Mouse (Mus musculus): ENCODE results near the gene Rasa3. TPM values are rescaled to one million over a fixed set of nuclear protein-coding genes. Genes with fewer than 3 reads are reported as not detected.
A peak's percentile ranks its signal among the peaks of the same experiment; 100 is the strongest.

The Rasa3 gene
- polyA plus RNA-seq, 1 experiment from 2014 or later, result 27.1 TPM

- Histone ChIP-seq H3K4me2 (ENCODE audit: low read length) (no peak overlapping the region), H3K4me3 (replicated peaks; ENCODE audit: low read length) (no peak overlapping the region), H3K36me3 (ENCODE audit: control insufficient read depth, insufficient read depth) (no peaks in the 10 kb centered on the region), H3K9me3 (ENCODE audit: control insufficient read depth, low read length) (no peaks in the 10 kb centered on the region), H3K27me3 (replicated peaks; ENCODE audit: control insufficient read depth, insufficient read depth, low read length) (no peaks in the 10 kb centered on the region), H3K4me1 (replicated peaks; ENCODE audit: control insufficient read depth, insufficient read depth, low read length) (no peaks in the 10 kb centered on the region), H3K27ac (ENCODE audit: low read length) (no peak overlapping the region), H3K9ac (replicated peaks; ENCODE audit: low read depth, low read length) (no peak overlapping the region)
- WGBS, result 84% methylated on average over 4 of the region's 4 CpGs
- ATAC-seq, result no peak
Observed at GRCm38 (mm10) chr8:13665538-13665937, 11.9 kb downstream of the Rasa3 start.

DNA sequence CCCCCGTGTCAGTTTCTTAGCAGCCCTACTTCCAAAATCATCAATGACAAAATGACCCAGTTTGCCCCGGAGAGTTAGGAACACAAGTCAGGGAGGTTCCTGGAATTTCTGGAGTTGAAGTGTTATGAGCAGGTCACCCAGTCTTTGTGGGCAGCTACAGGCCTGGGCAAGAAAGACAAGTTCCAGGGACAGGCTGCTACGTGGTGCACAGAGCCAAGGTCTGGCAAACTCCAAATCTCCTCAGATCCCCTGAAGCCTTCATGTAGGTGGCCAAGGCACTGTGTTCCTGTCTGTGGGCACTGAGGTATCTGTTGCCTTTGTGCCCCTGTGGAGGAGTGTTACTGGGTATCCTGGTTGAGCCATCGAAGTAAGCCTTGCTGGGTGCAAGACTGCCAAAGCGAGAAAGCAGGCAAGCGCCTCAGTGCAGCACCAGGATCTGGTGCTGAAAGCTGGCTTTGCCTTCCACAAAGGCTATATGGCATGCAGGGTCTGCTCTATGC is 12.6 kb downstream of the Rasa3 start:
- ATAC-seq, result no peak
- Histone ChIP-seq H3K4me3 (replicated peaks; ENCODE audit: low read length) (no peak overlapping the region), H3K27me3 (replicated peaks; ENCODE audit: control insufficient read depth, insufficient read depth, low read length) (no peaks in the 10 kb centered on the region), H3K9me3 (ENCODE audit: control insufficient read depth, low read length) (no peaks in the 10 kb centered on the region), H3K4me2 (ENCODE audit: low read length) (no peak overlapping the region), H3K9ac (replicated peaks; ENCODE audit: low read depth, low read length) (no peak overlapping the region), H3K4me1 (replicated peaks; ENCODE audit: control insufficient read depth, insufficient read depth, low read length) (no peaks in the 10 kb centered on the region), H3K27ac (ENCODE audit: low read length) (no peak overlapping the region), H3K36me3 (ENCODE audit: control insufficient read depth, insufficient read depth) (no peaks in the 10 kb centered on the region)
- WGBS, result 91% methylated on average over 6 of the region's 6 CpGs

GRCm38 (mm10) chr8:13660323-13660722 is 17.1 kb downstream of the Rasa3 start:
- Histone ChIP-seq H3K27me3 (replicated peaks; ENCODE audit: control insufficient read depth, insufficient read depth, low read length) (no peaks in the 10 kb centered on the region), H3K27ac (ENCODE audit: low read length) (no peak overlapping the region), H3K4me3 (replicated peaks; ENCODE audit: low read length) (no peak overlapping the region), H3K9me3 (ENCODE audit: control insufficient read depth, low read length) (no peaks in the 10 kb centered on the region), H3K4me1 (replicated peaks; ENCODE audit: control insufficient read depth, insufficient read depth, low read length) (no peaks in the 10 kb centered on the region), H3K4me2 (ENCODE audit: low read length) (no peak overlapping the region), H3K9ac (replicated peaks; ENCODE audit: low read depth, low read length) (no peak overlapping the region), H3K36me3 (ENCODE audit: control insufficient read depth, insufficient read depth) (no peaks in the 10 kb centered on the region)
- no peak for ATAC-seq
- WGBS, result 92% methylated on average over 13 of the region's 13 CpGs

- 82% methylated on average over 12 of the region's 12 CpGs for WGBS
- no peaks in the 10 kb centered on the region for H3K9me3 ChIP-seq (ENCODE audit: control insufficient read depth, low read length)
- H3K9ac ChIP-seq (replicated peaks; ENCODE audit: low read depth, low read length), result no peak overlapping the region
- no peak overlapping the region for H3K4me3 ChIP-seq (replicated peaks; ENCODE audit: low read length)
- H3K27ac ChIP-seq (ENCODE audit: low read length), result no peak overlapping the region
- H3K27me3 ChIP-seq (replicated peaks; ENCODE audit: control insufficient read depth, insufficient read depth, low read length), result no peaks in the 10 kb centered on the region
- no peaks in the 10 kb centered on the region for H3K4me1 ChIP-seq (replicated peaks; ENCODE audit: control insufficient read depth, insufficient read depth, low read length)
- no peak for ATAC-seq
- H3K4me2 ChIP-seq (ENCODE audit: low read length), result no peak overlapping the region
- H3K36me3 ChIP-seq (ENCODE audit: control insufficient read depth, insufficient read depth), result no peaks in the 10 kb centered on the region
Observed at GRCm38 (mm10) chr8:13657479-13657878, 19.9 kb downstream of the Rasa3 start.

DNA sequence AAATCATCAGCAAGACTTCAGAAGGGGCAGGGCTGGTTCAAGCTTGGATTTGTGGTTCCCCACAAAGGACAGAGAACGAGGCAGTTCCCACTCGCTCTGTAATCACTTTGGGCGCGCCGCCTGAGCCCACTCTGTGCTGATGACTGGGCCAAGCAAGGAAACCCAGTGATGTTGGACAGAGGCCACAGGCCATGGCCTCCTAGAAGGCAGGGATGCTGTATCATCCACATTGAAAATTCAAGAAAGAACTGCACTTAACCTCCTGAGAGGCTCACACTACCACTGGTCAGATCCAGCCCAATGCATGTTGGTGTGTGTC is 22.4 kb downstream of the Rasa3 start:
- 75% methylated on average over 5 of the region's 5 CpGs for whole genome bisulfite sequencing

GRCm38 (mm10) chr8:13654350-13655032 is 22.9 kb downstream of the Rasa3 start:
- Histone ChIP-seq H3K36me3 (ENCODE audit: control insufficient read depth, insufficient read depth) (no peaks in the 10 kb centered on the region), H3K9me3 (ENCODE audit: control insufficient read depth, low read length) (no peaks in the 10 kb centered on the region), H3K4me2 (ENCODE audit: low read length) (no peak overlapping the region), H3K27me3 (replicated peaks; ENCODE audit: control insufficient read depth, insufficient read depth, low read length) (no peaks in the 10 kb centered on the region), H3K4me3 (replicated peaks; ENCODE audit: low read length) (no peak overlapping the region), H3K4me1 (replicated peaks; ENCODE audit: control insufficient read depth, insufficient read depth, low read length) (peaks cover 11% of the 10 kb centered on the region), H3K9ac (replicated peaks; ENCODE audit: low read depth, low read length) (no peak overlapping the region), H3K27ac (ENCODE audit: low read length) (no peak overlapping the region)
- no peak for ATAC-seq
- WGBS, result 89% methylated on average over 11 of the region's 11 CpGs

More for the DNA sequence above, 22.4 kb downstream of the Rasa3 start:
- Histone ChIP-seq H3K36me3 (ENCODE audit: control insufficient read depth, insufficient read depth) (no peaks in the 10 kb centered on the region), H3K27ac (ENCODE audit: low read length) (no peak overlapping the region), H3K4me2 (ENCODE audit: low read length) (no peak overlapping the region), H3K9me3 (ENCODE audit: control insufficient read depth, low read length) (no peaks in the 10 kb centered on the region), H3K4me3 (replicated peaks; ENCODE audit: low read length) (no peak overlapping the region), H3K9ac (replicated peaks; ENCODE audit: low read depth, low read length) (no peak overlapping the region), H3K27me3 (replicated peaks; ENCODE audit: control insufficient read depth, insufficient read depth, low read length) (no peaks in the 10 kb centered on the region), H3K4me1 (replicated peaks; ENCODE audit: control insufficient read depth, insufficient read depth, low read length) (peaks cover 6% of the 10 kb centered on the region)
- no peak for ATAC-seq

GRCm38 (mm10) chr8:13650541-13651191 is 26.7 kb downstream of the Rasa3 start:
- H3K27me3 ChIP-seq (replicated peaks; ENCODE audit: control insufficient read depth, insufficient read depth, low read length), result no peaks in the 10 kb centered on the region
- no peak overlapping the region for H3K9ac ChIP-seq (replicated peaks; ENCODE audit: low read depth, low read length)
- 94% methylated on average over 11 of the region's 11 CpGs for WGBS
- no peaks in the 10 kb centered on the region for H3K9me3 ChIP-seq (ENCODE audit: control insufficient read depth, low read length)
- no peak overlapping the region for H3K27ac ChIP-seq (ENCODE audit: low read length)
- no peak overlapping the region for H3K4me3 ChIP-seq (replicated peaks; ENCODE audit: low read length)
- H3K4me1 ChIP-seq (replicated peaks; ENCODE audit: control insufficient read depth, insufficient read depth, low read length), result peaks cover 25% of the 10 kb centered on the region
- no peak overlapping the region for H3K4me2 ChIP-seq (ENCODE audit: low read length)
- H3K36me3 ChIP-seq (ENCODE audit: control insufficient read depth, insufficient read depth), result no peaks in the 10 kb centered on the region
- no peak for ATAC-seq

GRCm38 (mm10) chr8:13649154-13649515 is 28.3 kb downstream of the Rasa3 start:
- H3K4me2 ChIP-seq (ENCODE audit: low read length), result no peak overlapping the region
- H3K27ac ChIP-seq (ENCODE audit: low read length), result peak overlapping the region; percentile 87
- no peak for ATAC-seq
- H3K9ac ChIP-seq (replicated peaks; ENCODE audit: low read depth, low read length), result no peak overlapping the region
- H3K27me3 ChIP-seq (replicated peaks; ENCODE audit: control insufficient read depth, insufficient read depth, low read length), result no peaks in the 10 kb centered on the region
- H3K4me3 ChIP-seq (replicated peaks; ENCODE audit: low read length), result no peak overlapping the region
- no peaks in the 10 kb centered on the region for H3K36me3 ChIP-seq (ENCODE audit: control insufficient read depth, insufficient read depth)
- WGBS, result 26% methylated on average over 3 of the region's 3 CpGs
- no peaks in the 10 kb centered on the region for H3K9me3 ChIP-seq (ENCODE audit: control insufficient read depth, low read length)
- H3K4me1 ChIP-seq (replicated peaks; ENCODE audit: control insufficient read depth, insufficient read depth, low read length), result peaks cover 40% of the 10 kb centered on the region

- ATAC-seq, result peak; percentile 86
- Histone ChIP-seq H3K9me3 (ENCODE audit: control insufficient read depth, low read length) (no peaks in the 10 kb centered on the region), H3K27ac (ENCODE audit: low read length) (peak overlapping the region; percentile 87), H3K36me3 (ENCODE audit: control insufficient read depth, insufficient read depth) (no peaks in the 10 kb centered on the region), H3K4me1 (replicated peaks; ENCODE audit: control insufficient read depth, insufficient read depth, low read length) (peaks cover 43% of the 10 kb centered on the region), H3K4me3 (replicated peaks; ENCODE audit: low read length) (no peak overlapping the region), H3K27me3 (replicated peaks; ENCODE audit: control insufficient read depth, insufficient read depth, low read length) (no peaks in the 10 kb centered on the region), H3K9ac (replicated peaks; ENCODE audit: low read depth, low read length) (0 out of 2 replicates have a peak overlapping the region, but pooled peaks have one; percentile 28), H3K4me2 (ENCODE audit: low read length) (no peak overlapping the region)
- 16% methylated on average over 7 of the region's 7 CpGs for WGBS
Observed at GRCm38 (mm10) chr8:13648377-13649153, 28.8 kb downstream of the Rasa3 start.
